Mouse (Mus musculus) left cerebral cortex, postnatal 25 days (tissue): Measurements from ENCODE around the gene Tarbp2. TPM values are rescaled to one million over a fixed set of nuclear protein-coding genes. Genes with fewer than 3 reads are reported as not detected.

ENCODE experiments used
- DNase-seq, 2 experiments: peaks; one replicate each; pipeline ENCODE4 v3.0.0; 2022; ENCODE audit warnings: low spot score in 2 of 2, mixed read lengths in 1 of 2
- intact Hi-C: fragments of 180-260 bp; cut with DNase I; formaldehyde crosslinking; loops from one replicate; pipeline ENCODE4 v1.15.1; 2025
- total RNA-seq, 2 experiments: library from RNA; stranded (reverse); gene quantifications; 2 replicates each; pipeline ENCODE4 v1.2.3; 2021

Gene Tarbp2
- total RNA-seq, 2 experiments from 2014 or later: 26.9 to 28.8 TPM

DNA sequence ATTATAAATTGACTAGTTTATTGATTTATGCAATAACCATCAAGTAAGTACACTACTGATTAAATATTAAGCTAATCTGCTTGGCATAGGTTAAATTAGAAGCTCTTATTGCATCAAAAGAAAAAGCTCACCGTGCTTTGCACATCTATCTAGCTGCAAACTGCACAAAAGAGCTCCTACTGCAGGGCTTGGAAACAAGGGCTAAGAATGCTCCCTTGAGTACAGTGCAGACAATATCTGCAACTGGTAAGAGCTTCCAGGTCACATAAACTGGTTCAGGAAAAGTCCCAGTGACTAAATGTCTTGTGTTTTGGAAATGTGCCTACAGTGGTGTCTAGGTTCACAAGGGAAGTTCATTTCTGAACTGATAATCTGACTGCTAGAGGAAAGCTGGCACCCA is 44.5 kb downstream of the Tarbp2 start:
- DNase-seq: no peak

DNA sequence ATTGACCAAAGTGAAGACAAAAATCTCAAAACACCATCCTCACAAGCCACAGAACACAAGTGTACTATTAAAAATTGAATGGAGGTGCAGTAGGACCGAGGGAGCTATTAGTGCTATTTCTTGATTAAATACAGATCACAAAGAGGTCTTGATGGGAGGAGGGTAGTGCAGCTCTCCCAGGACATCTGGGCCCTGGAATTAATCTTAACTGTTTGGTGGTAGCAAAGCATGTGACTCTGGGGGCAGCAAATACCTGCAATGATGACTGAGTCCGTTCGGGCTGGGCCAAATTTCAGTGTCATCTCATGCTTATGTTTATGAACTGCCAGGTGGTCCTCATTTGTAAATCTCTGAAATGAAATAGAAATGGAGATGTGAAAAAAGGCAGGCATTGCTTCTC is 45.1 kb downstream of the Tarbp2 start:
- no peak for DNase-seq
- intact Hi-C loops: no loop called here

More for the DNA sequence above, 44.5 kb downstream of the Tarbp2 start:
- intact Hi-C loops: no loop called here

DNA sequence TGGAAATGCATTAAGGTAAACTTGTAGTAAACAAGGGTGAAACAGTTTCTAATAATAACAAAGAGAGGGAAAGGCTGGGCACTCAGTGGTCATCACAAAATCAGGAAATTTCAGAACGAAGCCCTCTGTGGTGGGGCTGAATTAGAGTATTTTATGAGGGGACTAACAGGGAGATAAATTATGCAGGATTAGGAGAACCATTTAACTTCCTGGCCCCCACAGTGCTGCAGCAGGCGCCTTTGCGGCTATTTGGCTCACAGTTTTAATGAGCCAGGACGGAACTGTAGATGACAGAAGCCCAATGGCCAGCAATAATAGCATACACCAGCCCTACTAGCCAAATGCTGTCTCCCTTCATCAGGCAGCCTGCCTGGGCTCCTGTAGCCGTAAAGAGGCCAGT is 45.7 kb downstream of the Tarbp2 start:
- intact Hi-C loops: no loop called here

DNA sequence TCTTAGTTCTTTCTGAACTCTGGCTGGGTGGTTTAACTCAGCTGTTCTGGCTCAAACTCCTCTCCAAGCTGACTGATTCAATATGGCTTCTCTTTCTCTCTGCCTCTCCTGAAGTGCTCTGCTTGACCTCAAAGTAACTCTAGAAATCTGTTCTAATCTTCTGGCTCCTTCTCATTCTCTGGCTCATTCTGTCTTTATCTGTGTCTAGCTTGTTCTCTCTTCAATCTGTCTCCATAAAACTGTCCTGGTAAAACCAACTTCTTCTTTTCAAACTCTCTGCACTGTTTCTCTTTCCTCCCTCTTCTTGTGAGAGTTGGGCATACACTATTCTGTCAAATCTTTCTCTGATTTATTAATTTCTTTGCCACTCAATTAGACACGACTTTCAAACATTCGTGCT is 49.9 kb downstream of the Tarbp2 start:
- intact Hi-C loops: no loop called here
- DNase-seq: no peak

More for the DNA sequence above, 45.7 kb downstream of the Tarbp2 start:
- DNase-seq: no peak

DNA sequence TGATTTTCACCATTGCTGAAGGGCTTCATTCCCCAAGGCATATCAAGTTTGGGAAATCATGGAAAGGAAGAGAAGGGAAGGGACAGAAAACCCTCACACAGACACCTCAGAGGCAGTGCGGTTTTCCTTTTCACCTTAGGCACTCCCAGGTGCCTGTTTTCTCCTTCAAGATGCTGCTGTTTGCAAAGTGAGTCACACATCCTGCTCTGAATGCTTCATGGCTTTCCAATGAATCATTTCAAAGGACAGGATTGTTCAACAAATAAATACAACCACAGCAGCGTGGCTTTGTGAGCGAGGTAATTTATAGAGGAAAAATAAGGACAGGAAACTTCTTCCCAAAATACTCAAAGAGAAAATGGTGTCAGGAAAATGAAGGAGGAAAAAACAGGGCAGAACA is 54.1 kb downstream of the Tarbp2 start:
- peak in 1 of 2 experiments; percentile 18 for DNase-seq
- intact Hi-C loops: no loop called here

Other genes starting within 250 kb of the Tarbp2 start
- gene Gm9918, start 247.6 kb upstream of the Tarbp2 start, total RNA-seq: not detected
- 10 to 100 TPM; 42.1 to 43.9 TPM for gene Mfsd5, start 238.7 kb upstream of the Tarbp2 start, total RNA-seq
- under 1 TPM; 0.60 to 0.76 TPM for gene Espl1, start 221.9 kb upstream of the Tarbp2 start, total RNA-seq
- gene Pfdn5, start 192.1 kb upstream of the Tarbp2 start, total RNA-seq: 100 to 1,000 TPM; 365 to 396 TPM
- 10 to 100 TPM; 54.8 to 57.2 TPM for gene Myg1, start 186.5 kb upstream of the Tarbp2 start, total RNA-seq
- 10 to 100 TPM; 14.0 to 16.6 TPM for gene Aaas, start 167.4 kb upstream of the Tarbp2 start, total RNA-seq
- under 1 TPM; 0.41 to 0.66 TPM for gene Sp7, start 151.0 kb upstream of the Tarbp2 start, total RNA-seq
- gene Sp1, start 112.0 kb upstream of the Tarbp2 start, total RNA-seq: 10 to 100 TPM; 24.3 to 27.0 TPM
- gene Amhr2, start 72.8 kb upstream of the Tarbp2 start, total RNA-seq: 1 to 10 TPM in 1 of 2 experiments, under 1 TPM in 1; 0.62 to 2.4 TPM
- gene Prr13, start 59.2 kb upstream of the Tarbp2 start, total RNA-seq: 10 to 100 TPM; 35.8 to 42.0 TPM
- gene Pcbp2, start 47.7 kb upstream of the Tarbp2 start, total RNA-seq: 100 to 1,000 TPM; 464 to 469 TPM
- not detected for gene Gm10337, start 14.5 kb upstream of the Tarbp2 start, total RNA-seq
- 10 to 100 TPM; 93.6 to 96.2 TPM for gene Map3k12, start 1.1 kb upstream of the Tarbp2 start, total RNA-seq
- 1 to 10 TPM; 2.6 to 2.7 TPM for gene Npff, start 6.8 kb downstream of the Tarbp2 start, total RNA-seq
- gene Gm28047, start 106.9 kb downstream of the Tarbp2 start, total RNA-seq: 1 to 10 TPM in 1 of 2 experiments, under 1 TPM in 1; 0.57 to 1.8 TPM
- gene Atf7, start 107.3 kb downstream of the Tarbp2 start, total RNA-seq: 10 to 100 TPM; 30.9 to 36.8 TPM
- gene Atp5g2, start 154.2 kb downstream of the Tarbp2 start, total RNA-seq: 10 to 100 TPM; 11.6 to 14.2 TPM
- gene Calcoco1, start 204.0 kb downstream of the Tarbp2 start, total RNA-seq: 10 to 100 TPM; 64.4 to 68.3 TPM